Mouse (Mus musculus) layer of hippocampus, postnatal 36 days (tissue): ENCODE results near the gene Mmp20. TPM values are rescaled to one million over a fixed set of nuclear protein-coding genes. Genes with fewer than 3 reads are reported as not detected.

Experiments
- DNase-seq, 2 experiments: peaks; one replicate each; pipeline ENCODE4 v3.0.0; 2022
- total RNA-seq, 2 experiments: library from RNA; stranded (reverse); gene quantifications; 2 replicates each; pipeline ENCODE4 v1.2.3; 2021

Gene Mmp20
- total RNA-seq = not detected

GRCm38 (mm10) chr9:7627931-7628330, at the start of gene Mmp20:
Mmp20 (plus strand) TSS chr9:7628231.
- no peak for DNase-seq

- no peak for DNase-seq
Measured at GRCm38 (mm10) chr9:7590063-7590462, 38.0 kb upstream of the Mmp20 start.

GRCm38 (mm10) chr9:7593272-7593812, 34.7 kb upstream of the Mmp20 start:
- no peak for DNase-seq

DNA sequence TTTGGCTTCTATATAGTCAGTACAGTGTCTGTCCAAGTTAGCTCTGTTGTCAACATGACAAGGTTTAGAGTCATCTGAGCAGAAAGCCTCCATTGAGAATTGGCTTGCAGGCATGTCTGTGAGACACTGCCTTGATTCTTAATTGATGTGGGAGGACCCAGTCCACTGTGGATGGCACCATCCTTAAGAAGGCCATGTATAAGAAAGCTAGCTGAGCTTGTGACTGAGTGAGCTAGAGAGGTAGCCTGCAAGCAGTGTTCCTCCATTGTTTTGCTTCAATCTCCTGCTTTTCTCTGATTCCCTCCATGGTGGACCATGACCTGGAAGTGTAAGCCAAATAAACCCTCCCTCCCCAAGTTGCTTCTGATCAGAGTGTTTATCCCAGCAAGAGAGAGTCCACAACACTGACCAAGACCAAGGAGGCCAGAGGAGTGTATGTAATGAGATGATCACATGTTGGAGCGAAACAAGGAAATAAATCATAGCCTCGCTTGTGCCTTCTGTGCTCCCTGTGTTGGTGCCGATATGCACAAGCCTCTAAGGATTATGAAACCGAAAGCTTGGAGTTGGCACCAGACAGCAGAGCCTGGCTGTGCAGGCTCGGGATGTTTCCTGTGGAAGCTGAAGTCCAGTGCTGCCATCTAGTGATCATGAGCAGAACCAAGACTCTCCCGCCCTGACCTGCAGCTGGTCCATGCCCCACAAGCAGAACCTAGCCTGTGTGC, 33.1 kb upstream of the Mmp20 start:
- peak; percentile 67 to 69 for DNase-seq

- peak; percentile 50 to 80 for DNase-seq
Measured at GRCm38 (mm10) chr9:7602982-7603742, 24.9 kb upstream of the Mmp20 start.

DNA sequence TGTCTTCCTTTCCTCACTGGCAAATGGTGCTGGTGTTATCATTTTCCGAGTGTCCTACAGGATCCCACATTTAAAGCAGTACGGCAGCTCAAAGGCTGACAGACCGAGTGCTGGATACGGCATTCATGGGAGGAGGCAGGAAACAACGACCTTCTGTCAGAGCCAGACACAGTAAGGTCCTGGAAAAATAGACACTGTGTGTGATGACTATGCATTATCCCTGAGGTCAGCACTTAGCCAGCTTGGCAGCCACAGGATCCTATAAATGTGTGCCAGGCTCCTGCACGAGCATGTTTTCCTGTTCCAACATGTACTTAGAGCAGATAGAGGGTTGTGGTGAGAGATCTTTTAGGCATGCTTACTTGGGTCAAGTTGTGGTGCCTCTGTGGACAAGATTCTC, 24.0 kb upstream of the Mmp20 start:
- DNase-seq = no peak

DNA sequence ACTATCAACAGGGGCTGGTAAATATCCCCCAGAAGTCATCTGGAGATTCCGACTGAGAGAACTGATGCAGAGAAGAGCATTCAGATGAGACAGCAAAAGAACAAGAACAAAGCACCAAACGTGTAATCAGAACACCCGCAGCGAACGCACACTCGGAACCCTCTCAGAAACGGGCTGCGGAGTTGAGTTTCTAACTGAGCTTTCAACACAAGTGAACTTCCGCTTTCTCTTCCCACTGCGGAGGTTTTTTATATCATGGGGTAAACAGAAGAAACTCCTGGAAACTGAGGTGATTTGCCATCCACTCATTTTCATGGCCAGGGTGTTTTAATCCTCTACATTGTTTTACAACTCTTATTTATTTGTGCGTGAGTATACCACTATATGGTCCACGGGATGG, 22.4 kb upstream of the Mmp20 start:
- DNase-seq = no peak

- no peak for DNase-seq
Measured at GRCm38 (mm10) chr9:7622582-7622981, 5.4 kb upstream of the Mmp20 start.

GRCm38 (mm10) chr9:7633936-7634335, 5.9 kb downstream of the Mmp20 start:
- DNase-seq = no peak

- DNase-seq = no peak
Measured at GRCm38 (mm10) chr9:7647901-7648300, 19.9 kb downstream of the Mmp20 start.

GRCm38 (mm10) chr9:7650397-7651180, 22.6 kb downstream of the Mmp20 start:
- DNase-seq = no peak

DNA sequence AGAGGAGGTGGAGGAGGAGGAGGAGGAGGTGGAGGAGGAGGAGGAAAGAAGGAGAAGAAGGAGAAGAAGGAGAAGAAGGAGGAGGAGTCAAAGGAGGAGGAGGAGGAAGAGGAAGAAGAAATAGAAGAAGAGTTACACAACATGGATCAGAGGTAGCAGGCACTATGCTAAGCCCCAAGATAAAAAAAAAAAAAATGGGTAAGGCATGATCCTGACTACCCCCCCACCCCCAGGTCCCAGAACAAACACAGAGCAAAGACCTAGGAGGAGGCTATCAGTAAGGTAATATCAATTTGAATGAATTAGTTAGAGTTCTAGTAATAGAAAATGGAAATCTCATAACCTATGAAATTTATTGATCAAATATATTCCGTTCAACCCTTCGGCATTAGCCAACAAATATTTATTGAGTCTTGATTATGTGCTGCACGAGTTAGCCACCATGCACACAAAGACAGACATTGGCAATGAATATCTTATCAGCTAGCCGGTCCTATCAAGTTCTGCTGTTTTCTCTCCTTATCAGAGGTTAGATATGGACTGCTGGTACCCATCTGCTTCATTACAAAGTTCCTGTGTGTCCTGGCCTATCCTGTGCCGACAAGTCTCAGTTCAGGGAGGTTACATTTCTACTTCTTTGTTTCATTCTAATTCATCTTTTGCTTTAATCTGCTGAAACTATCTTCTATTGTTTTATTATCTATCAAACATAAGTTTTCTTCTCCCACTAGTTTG, 24.5 kb downstream of the Mmp20 start:
- no peak for DNase-seq

- no peak for DNase-seq
Measured at GRCm38 (mm10) chr9:7657946-7658345, 29.9 kb downstream of the Mmp20 start.

DNA sequence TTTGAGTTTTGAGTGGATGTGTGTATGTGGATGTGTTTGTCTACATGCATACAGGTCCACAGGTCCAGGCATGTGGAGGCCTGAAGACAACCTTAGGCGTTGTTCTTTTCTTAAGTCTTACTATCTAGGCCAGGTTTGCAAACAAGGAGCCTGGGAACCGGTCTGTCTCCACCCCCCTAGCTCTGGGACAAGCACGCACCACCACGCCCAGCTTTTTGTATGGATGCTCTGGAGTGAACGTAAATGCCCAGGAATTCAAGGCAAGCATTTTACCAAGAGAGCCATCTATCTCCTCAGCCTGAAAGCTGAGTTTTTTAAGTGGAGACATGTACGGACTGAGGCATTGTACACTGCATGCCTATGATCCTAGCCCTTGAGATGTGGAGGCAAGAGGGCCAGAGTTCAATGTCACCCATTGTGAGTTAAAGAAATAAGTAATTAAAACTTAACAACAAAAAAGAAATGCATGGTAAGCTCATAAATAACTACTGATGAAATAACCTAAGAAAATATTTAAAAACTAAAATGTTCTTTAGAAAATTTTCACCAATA, 31.5 kb downstream of the Mmp20 start:
- DNase-seq = no peak

GRCm38 (mm10) chr9:7661371-7661770, 33.3 kb downstream of the Mmp20 start:
- no peak for DNase-seq

DNA sequence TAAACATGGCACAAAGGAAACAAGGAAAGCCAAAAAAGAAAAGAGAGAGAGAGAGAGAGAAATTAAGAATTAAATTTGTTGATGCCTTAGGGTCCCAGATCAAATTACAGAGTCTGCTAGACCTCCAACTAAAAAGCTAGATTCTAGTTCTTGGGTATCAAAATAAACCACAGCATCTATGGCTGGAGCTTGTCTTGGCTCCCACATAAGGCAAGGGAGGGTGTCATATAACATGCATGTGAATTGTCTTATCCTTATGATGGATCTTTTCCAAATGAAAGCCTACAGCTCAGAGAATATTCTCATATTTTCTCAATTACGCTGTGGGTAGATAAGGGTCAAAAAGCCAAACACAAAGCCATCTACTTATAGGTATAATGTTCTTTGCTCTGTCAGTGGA, 41.6 kb downstream of the Mmp20 start:
- no peak for DNase-seq

DNA sequence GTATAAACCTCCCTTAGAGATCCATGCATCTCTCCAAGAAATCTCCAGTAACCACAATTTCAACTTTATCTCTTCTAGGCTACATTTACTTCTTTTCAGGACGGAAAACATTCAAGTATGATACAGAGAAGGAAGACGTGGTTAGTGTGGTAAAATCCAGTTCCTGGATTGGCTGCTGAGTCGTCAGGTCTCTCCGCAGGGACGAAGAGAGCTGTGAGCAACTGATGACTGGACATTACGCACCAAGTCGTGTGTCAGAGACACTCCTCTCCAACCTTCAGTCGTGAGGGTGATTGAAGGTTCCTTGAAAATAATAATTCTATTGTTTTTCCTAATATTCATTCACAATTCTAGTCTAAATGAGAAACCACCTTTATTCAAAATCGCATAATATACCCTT, 45.0 kb downstream of the Mmp20 start:
- DNase-seq = no peak

GRCm38 (mm10) chr9:7678154-7678837, 50.3 kb downstream of the Mmp20 start:
- DNase-seq = no peak

GRCm38 (mm10) chr9:7682081-7682618, 54.1 kb downstream of the Mmp20 start:
- no peak for DNase-seq

- no peak for DNase-seq
Measured at GRCm38 (mm10) chr9:7686024-7686423, 58.0 kb downstream of the Mmp20 start.

- DNase-seq = no peak
Measured at GRCm38 (mm10) chr9:7689799-7690198, 61.8 kb downstream of the Mmp20 start.
